Mouse (Mus musculus): ENCODE data around the gene Mapk13. TPM values are rescaled to one million over a fixed set of nuclear protein-coding genes. Genes with fewer than 3 reads are reported as not detected.

Mapk13 gene
- polyA plus RNA-seq, 1 experiment: 0.50 TPM

- H3K4me1 ChIP-seq: peaks cover 3% of the 10 kb centered on the region; the same call in 1 of the 2 replicates
Measured at GRCm38 (mm10) chr17:28823749-28824148, 54.7 kb downstream of the Mapk13 start.

GRCm38 (mm10) chr17:28824896-28825295 lies 55.8 kb downstream of the Mapk13 start:
- Histone ChIP-seq H3K36me3 (replicated peaks; ENCODE audit: low read length) (peaks cover 95% of the 10 kb centered on the region), H3K27me3 (replicated peaks) (no peaks in the 10 kb centered on the region), H3K4me1 (peaks cover 3% of the 10 kb centered on the region; the same call in 1 of the 2 replicates), H3K4me3 (replicated peaks) (no peak overlapping the region), H3K9me3 (no peaks in the 10 kb centered on the region)
- TF ChIP-seq GATA1 (IDR thresholded peaks at IDR 0.05; ENCODE audit: borderline replicate concordance, low read length) (no peak), FLI1 (IDR thresholded peaks at IDR 0.05; ENCODE audit: low read length) (no peak)

More at GRCm38 (mm10) chr17:28823749-28824148, 54.7 kb downstream of the Mapk13 start:
- Histone ChIP-seq H3K9me3 (no peaks in the 10 kb centered on the region), H3K4me3 (replicated peaks) (no peak overlapping the region), H3K27me3 (replicated peaks) (no peaks in the 10 kb centered on the region), H3K36me3 (replicated peaks; ENCODE audit: low read length) (peaks cover 94% of the 10 kb centered on the region)
- TF ChIP-seq GATA1 (IDR thresholded peaks at IDR 0.05; ENCODE audit: borderline replicate concordance, low read length) (no peak), FLI1 (IDR thresholded peaks at IDR 0.05; ENCODE audit: low read length) (no peak)

- Histone ChIP-seq H3K4me3 (replicated peaks) (no peak overlapping the region), H3K27me3 (replicated peaks) (no peaks in the 10 kb centered on the region), H3K4me1 (peaks cover 3% of the 10 kb centered on the region; the same call in 1 of the 2 replicates), H3K9me3 (no peaks in the 10 kb centered on the region), H3K36me3 (replicated peaks; ENCODE audit: low read length) (peaks cover 96% of the 10 kb centered on the region)
- no peak for TF ChIP-seq FLI1 (IDR thresholded peaks at IDR 0.05; ENCODE audit: low read length)
- TF ChIP-seq GATA1 (IDR thresholded peaks at IDR 0.05; ENCODE audit: borderline replicate concordance, low read length): no peak
Measured at GRCm38 (mm10) chr17:28825359-28826041, 56.4 kb downstream of the Mapk13 start.

GRCm38 (mm10) chr17:28827665-28828231 lies 58.7 kb downstream of the Mapk13 start:
- H3K36me3 ChIP-seq (replicated peaks; ENCODE audit: low read length): peaks cover 93% of the 10 kb centered on the region
- H3K9me3 ChIP-seq: no peaks in the 10 kb centered on the region
- H3K27me3 ChIP-seq (replicated peaks): no peaks in the 10 kb centered on the region
- H3K4me1 ChIP-seq: peaks cover 18% of the 10 kb centered on the region
- TF ChIP-seq GATA1 (IDR thresholded peaks at IDR 0.05; ENCODE audit: borderline replicate concordance, low read length): no peak
- no peak for TF ChIP-seq FLI1 (IDR thresholded peaks at IDR 0.05; ENCODE audit: low read length)
- no peak overlapping the region for H3K4me3 ChIP-seq (replicated peaks)

- H3K4me3 ChIP-seq (replicated peaks): no peak overlapping the region
- H3K4me1 ChIP-seq: peaks cover 22% of the 10 kb centered on the region
- no peaks in the 10 kb centered on the region for H3K27me3 ChIP-seq (replicated peaks)
- TF ChIP-seq GATA1 (IDR thresholded peaks at IDR 0.05; ENCODE audit: borderline replicate concordance, low read length) (no peak), FLI1 (IDR thresholded peaks at IDR 0.05; ENCODE audit: low read length) (no peak)
- no peaks in the 10 kb centered on the region for H3K9me3 ChIP-seq
- H3K36me3 ChIP-seq (replicated peaks; ENCODE audit: low read length): peaks cover 83% of the 10 kb centered on the region
Measured at GRCm38 (mm10) chr17:28829120-28829519, 60.0 kb downstream of the Mapk13 start.

Other genes with a start within 250 kb of the Mapk13 start
- not detected in 2 replicates for gene Armc12, start 238.5 kb upstream of the Mapk13 start, polyA plus RNA-seq (2012; ENCODE audit: insufficient read depth, low replicate concordance)
- gene Clpsl2, start 219.9 kb upstream of the Mapk13 start, polyA plus RNA-seq (2012; ENCODE audit: insufficient read depth, low replicate concordance): not detected in 2 replicates
- gene Clps, start 208.5 kb upstream of the Mapk13 start, polyA plus RNA-seq (2012; ENCODE audit: insufficient read depth, low replicate concordance): not detected in 2 replicates
- gene Lhfpl5, start 193.7 kb upstream of the Mapk13 start, polyA plus RNA-seq (2012; ENCODE audit: insufficient read depth, low replicate concordance): not detected in 2 replicates
- gene Srpk1, start 146.6 kb upstream of the Mapk13 start, polyA plus RNA-seq (2012; ENCODE audit: insufficient read depth, low replicate concordance): 5.0 and 32.1 TPM in 2 replicates
- 1.2 and 1.4 TPM in 2 replicates for gene Slc26a8, start 79.1 kb upstream of the Mapk13 start, polyA plus RNA-seq (2012; ENCODE audit: insufficient read depth, low replicate concordance)
- 23.4 and 34.8 TPM in 2 replicates for gene Mapk14, start 78.0 kb upstream of the Mapk13 start, polyA plus RNA-seq (2012; ENCODE audit: insufficient read depth, low replicate concordance)
- gene AC170998.1, start 43.2 kb upstream of the Mapk13 start, polyA plus RNA-seq (2012; ENCODE audit: insufficient read depth, low replicate concordance): not detected in 2 replicates
- gene Brpf3, start 31.8 kb downstream of the Mapk13 start, polyA plus RNA-seq (2012; ENCODE audit: insufficient read depth, low replicate concordance): 8.8 and 9.5 TPM in 2 replicates
- gene Pnpla1, start 89.1 kb downstream of the Mapk13 start, polyA plus RNA-seq (2012; ENCODE audit: insufficient read depth, low replicate concordance): 0.10 TPM in 1 of 2 replicates, not detected in the other
- gene 4930539E08Rik, start 146.0 kb downstream of the Mapk13 start, polyA plus RNA-seq (2012; ENCODE audit: insufficient read depth, low replicate concordance): not detected in 2 replicates
- not detected in 2 replicates for gene Pxt1, start 174.5 kb downstream of the Mapk13 start, polyA plus RNA-seq (2012; ENCODE audit: insufficient read depth, low replicate concordance)
- gene Kctd20, start 182.7 kb downstream of the Mapk13 start, polyA plus RNA-seq (2012; ENCODE audit: insufficient read depth, low replicate concordance): 27.8 and 60.1 TPM in 2 replicates
- gene Stk38, start 238.7 kb downstream of the Mapk13 start, polyA plus RNA-seq (2012; ENCODE audit: insufficient read depth, low replicate concordance): 32.2 and 64.5 TPM in 2 replicates

Data from megakaryocyte, embryonic 14.5 days (primary cell).